Mouse (Mus musculus): ENCODE results near the gene Clstn1.
"Not testable (repeated sequence)": the region's sequence is repeated elsewhere in the genome, so short reads cannot be mapped to it uniquely, and the experiment has no call there.

Gene Clstn1

GRCm38 (mm10) chr4:149600130-149600529 lies 13.9 kb downstream of the Clstn1 start:
- no peak for DNase-seq (ENCODE audit: low read depth, low spot score)

DNA sequence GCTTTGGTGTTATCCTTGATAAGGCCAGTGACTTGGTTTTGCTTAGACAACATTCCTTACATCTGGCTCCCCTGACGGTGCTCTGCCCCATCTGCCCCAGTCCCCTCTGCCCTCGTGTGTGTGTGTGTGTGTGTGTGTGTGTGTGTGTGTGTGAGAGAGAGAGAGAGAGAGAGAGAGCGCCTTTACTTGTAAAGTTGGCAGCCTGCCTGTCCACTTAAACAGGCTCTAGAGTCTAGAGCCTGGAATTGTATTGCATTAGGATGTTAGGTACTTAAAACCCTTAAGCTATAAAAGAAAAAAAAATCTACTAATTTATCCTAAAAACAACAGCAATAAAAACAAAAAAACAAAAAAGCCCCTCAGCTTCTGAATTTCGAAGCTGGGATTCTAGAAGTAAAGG lies 15.2 kb downstream of the Clstn1 start:
- no peak for DNase-seq (ENCODE audit: low read depth, low spot score)

- DNase-seq (ENCODE audit: low read depth, low spot score) = no peak
Observed at GRCm38 (mm10) chr4:149602236-149602635, 16.0 kb downstream of the Clstn1 start.

GRCm38 (mm10) chr4:149603860-149604259 lies 17.6 kb downstream of the Clstn1 start:
- DNase-seq (ENCODE audit: low read depth, low spot score) = no peak

- DNase-seq (ENCODE audit: low read depth, low spot score) = no peak
Observed at GRCm38 (mm10) chr4:149604518-149604917, 18.2 kb downstream of the Clstn1 start.

- no peak for DNase-seq (ENCODE audit: low read depth, low spot score)
Observed at GRCm38 (mm10) chr4:149606056-149606455, 19.8 kb downstream of the Clstn1 start.

DNA sequence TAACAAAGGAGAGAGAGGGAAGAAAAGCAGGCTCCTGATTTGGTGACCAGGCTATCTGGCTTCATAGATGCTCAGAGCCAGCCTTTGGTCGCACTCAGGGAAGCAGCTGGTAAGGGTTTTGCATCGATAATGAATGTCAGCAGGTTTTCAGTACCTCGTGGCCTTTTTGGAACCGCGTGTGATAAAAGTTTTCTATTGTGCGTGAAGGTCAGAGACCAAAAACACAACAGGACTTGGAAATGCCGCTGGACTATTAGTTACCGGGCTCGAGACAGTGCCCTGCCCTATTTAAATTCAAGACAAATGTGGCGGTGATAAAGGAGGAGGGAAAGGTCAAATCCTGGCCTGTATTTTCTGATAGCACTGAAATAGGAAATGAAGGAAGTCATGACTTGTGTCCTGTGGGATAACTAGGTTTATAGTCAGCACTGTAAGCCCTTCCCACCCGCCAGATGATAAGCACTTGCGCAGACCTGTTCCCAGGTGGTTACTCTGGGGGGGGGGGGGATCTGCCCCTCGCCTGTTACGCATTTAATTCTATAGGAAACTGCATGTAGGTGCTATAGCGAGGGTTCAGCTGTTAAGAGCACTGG lies 20.6 kb downstream of the Clstn1 start:
- no peak for DNase-seq (ENCODE audit: low read depth, low spot score)

GRCm38 (mm10) chr4:149607591-149608308 lies 21.5 kb downstream of the Clstn1 start:
- DNase-seq (ENCODE audit: low read depth, low spot score) = no peak

GRCm38 (mm10) chr4:149608309-149608638 lies 22.0 kb downstream of the Clstn1 start:
- no peak for DNase-seq (ENCODE audit: low read depth, low spot score)

DNA sequence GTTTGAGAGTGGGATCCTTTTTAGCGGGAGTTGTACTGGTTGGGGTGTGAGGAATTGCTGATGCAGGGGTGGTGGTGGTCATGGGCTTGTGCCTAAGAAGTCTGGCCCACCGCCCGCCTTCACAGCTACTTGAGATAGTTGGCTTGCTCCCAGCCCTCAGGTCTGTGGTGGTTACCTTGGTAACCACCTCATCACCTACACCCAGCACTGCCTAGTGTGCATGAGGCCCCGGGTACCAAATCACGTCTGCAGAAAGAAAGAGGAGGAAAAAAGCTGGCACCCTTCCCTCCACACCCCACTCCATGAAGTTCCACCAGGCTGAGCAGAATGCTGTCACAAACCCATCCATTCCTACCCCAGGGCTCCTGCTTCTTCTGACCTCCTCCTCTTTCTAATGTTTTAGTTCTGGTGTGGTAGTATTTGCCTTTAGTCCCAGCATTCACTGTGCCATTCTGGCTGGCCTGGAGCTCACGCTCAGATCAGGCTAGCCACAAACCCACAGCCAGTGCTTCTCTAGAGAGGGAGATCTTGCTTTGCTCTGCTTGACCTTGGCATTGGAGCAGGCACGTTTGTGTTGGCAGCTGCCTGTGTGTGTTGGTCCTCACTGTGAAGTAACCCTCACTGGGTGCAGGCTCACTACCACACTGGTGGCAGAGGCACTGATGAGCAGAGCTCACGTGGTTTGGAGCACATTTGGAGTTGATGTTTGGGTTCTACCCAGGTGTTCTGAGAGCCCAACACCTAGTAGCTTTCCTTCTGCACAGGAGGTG lies 23.2 kb downstream of the Clstn1 start:
- DNase-seq (ENCODE audit: low read depth, low spot score) = no peak

- DNase-seq (ENCODE audit: low read depth, low spot score) = peak; percentile 71
Observed at GRCm38 (mm10) chr4:149611376-149612044, 25.2 kb downstream of the Clstn1 start.

GRCm38 (mm10) chr4:149613497-149613896 lies 27.2 kb downstream of the Clstn1 start:
- DNase-seq (ENCODE audit: low read depth, low spot score) = not testable (repeated sequence)

- no peak for DNase-seq (ENCODE audit: low read depth, low spot score)
Observed at GRCm38 (mm10) chr4:149614869-149615268, 28.6 kb downstream of the Clstn1 start.

GRCm38 (mm10) chr4:149616999-149617398 lies 30.7 kb downstream of the Clstn1 start:
- DNase-seq (ENCODE audit: low read depth, low spot score) = not testable (repeated sequence)

- DNase-seq (ENCODE audit: low read depth, low spot score) = no peak
Observed at GRCm38 (mm10) chr4:149619988-149620387, 33.7 kb downstream of the Clstn1 start.

DNA sequence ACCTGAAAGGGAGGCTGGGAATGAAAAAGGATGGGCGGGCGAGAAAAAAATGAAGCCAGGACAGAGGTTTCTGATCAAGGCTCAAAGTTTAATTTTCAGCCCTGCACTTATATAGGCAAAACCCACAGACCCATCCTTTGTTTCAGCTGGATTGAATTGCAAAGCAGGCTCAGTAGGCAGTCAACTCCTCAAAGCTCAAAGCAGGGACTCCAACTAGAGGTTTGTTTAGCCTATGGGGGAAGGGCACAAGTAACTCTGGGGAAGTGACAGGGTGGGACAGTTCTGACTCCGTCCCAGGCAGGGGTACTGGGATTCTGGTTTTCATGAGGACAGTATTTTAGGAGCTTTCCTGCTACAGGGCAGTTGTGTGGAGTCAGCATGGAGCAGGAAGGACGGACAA lies 35.0 kb downstream of the Clstn1 start:
- no peak for DNase-seq (ENCODE audit: low read depth, low spot score)

GRCm38 (mm10) chr4:149623711-149624110 lies 37.4 kb downstream of the Clstn1 start:
- no peak for DNase-seq (ENCODE audit: low read depth, low spot score)

- DNase-seq (ENCODE audit: low read depth, low spot score) = no peak
Observed at GRCm38 (mm10) chr4:149626809-149627208, 40.5 kb downstream of the Clstn1 start.

GRCm38 (mm10) chr4:149628372-149628771 lies 42.1 kb downstream of the Clstn1 start:
- peak; percentile 39 for DNase-seq (ENCODE audit: low read depth, low spot score)

GRCm38 (mm10) chr4:149628810-149629209 lies 42.5 kb downstream of the Clstn1 start:
- DNase-seq (ENCODE audit: low read depth, low spot score) = no peak

DNA sequence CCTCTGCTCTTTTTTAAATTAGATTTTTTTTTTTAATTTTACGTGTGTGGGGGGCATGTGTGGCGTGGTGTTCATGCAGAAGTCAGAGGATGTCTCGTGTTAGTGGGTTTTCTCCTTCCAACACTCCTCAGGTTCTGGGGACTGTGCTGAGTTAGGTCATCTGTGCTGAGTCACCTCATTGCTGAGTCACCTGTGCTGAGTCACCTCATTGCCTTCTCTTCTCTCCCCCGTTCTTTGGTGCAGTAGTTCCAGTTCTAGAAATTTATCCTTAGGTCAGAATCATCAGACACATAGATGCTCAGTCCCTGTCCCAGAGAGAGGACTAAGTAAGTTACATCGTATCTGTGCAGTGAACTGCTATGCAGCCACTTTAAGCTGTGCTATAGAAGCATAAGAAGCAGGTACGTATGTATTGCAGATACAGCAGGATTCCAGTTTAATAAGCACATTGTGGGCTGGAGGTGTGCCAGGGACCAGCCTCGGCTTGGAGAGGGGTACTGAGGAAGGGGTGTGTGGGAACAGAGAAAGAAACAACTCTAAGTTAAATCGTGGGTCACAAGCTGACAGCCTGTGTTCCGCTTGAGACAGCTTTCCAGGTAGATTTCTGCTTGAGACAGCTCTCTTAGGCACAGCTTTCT lies 46.5 kb downstream of the Clstn1 start:
- no peak for DNase-seq (ENCODE audit: low read depth, low spot score)

- no peak for DNase-seq (ENCODE audit: low read depth, low spot score)
Observed at GRCm38 (mm10) chr4:149634157-149634556, 47.9 kb downstream of the Clstn1 start.
